Mouse (Mus musculus): Measurements from ENCODE around the gene Galnt2. TPM values are rescaled to one million over a fixed set of nuclear protein-coding genes. Genes with fewer than 3 reads are reported as not detected.

Galnt2 gene
- 26.9 and 42.6 TPM in 2 replicates for total RNA-seq (2017)

DNA sequence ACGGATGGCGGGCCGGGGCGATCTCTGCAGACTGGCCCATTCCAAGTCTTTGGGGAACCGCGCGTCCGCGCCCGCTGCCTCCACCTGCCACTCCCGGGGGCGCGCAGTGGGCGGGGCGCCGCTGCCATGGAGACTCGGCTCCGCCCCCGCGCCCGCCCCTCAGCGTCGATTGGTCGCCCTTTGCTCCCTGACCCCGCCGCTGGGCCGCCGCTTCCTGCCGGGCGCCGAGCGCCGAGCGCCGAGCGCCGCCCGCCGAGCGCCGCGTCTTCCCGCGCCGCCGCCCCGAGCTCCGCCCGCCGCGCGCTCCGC is at the start of gene Galnt2:
TSS of gene Galnt2 (plus strand) at position 216 of the 309 bp plus-strand sequence.
- peak; percentile 48 to 52; a peak in 3 of 4 replicates for ATAC-seq (replicated peaks in 1 of 2; ENCODE audit: insufficient read depth in 1 of 2, low FRiP score in 2 of 2, low TSS enrichment in 1 of 2, low read depth in 1 of 2, poor library complexity in 2 of 2, severe bottlenecking in 2 of 2)

DNA sequence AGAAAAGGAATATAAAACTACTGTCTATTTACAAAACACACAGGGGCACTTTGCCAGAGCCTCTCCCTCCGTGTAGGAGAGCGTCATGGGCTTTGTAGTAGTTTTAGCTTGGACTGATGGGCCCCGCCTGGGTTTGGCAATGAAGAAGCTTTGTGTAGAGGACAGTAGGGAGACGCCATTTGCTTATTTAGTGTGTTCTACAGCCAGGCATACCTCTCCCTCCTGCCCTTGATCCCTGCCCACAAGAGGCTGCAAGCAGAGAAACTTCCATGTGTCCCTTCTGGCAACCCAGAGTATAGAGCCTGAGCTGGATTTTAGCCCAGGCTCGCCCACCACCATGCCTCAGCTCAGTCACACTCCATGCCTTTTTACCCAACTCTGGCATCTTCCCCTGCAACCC is 49.4 kb upstream of the Galnt2 start:
- no peak for ATAC-seq (replicated peaks in 1 of 2; ENCODE audit: insufficient read depth in 1 of 2, low FRiP score in 2 of 2, low TSS enrichment in 1 of 2, low read depth in 1 of 2, poor library complexity in 2 of 2, severe bottlenecking in 2 of 2)

DNA sequence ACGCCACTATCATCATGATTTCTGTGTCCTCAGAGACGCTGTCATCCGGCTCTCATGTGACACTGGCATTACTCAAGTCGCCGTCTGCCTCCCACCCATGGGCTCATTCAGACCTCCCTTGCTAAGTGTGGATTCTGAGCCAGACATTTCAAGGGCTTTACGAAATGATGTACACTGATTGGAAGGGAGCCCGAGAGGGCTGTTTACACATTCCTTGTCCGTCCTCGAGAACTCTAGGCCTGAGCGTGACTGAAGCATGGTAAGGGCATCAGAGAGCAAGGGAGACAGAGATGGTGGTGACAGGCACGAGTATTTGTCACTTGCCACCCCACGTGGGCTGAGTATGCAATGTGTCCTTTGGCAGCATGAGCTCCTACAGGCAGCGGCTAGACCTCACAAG is 49.0 kb upstream of the Galnt2 start:
- ATAC-seq (replicated peaks in 1 of 2; ENCODE audit: insufficient read depth in 1 of 2, low FRiP score in 2 of 2, low TSS enrichment in 1 of 2, low read depth in 1 of 2, poor library complexity in 2 of 2, severe bottlenecking in 2 of 2), result no peak

DNA sequence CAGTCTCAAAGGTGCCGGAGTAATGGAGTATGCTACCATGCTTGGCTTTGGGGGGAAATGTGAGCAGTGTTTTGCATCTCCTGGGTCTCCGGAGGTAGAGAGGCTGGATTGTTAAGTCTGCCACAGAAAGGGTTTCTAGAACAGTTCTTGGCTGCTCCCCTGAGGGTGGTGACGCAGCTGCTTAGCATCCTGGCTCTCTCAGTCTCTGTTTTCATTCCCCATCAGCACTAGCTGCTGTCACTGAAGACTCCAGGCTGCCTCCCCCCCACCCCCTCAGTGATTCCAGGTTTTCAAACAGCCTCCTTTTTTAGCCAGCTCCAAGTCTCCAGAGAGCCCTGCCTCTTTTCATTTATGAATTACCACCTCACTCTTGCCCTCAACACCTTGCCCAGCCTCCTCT is 47.1 kb upstream of the Galnt2 start:
- ATAC-seq (replicated peaks in 1 of 2; ENCODE audit: insufficient read depth in 1 of 2, low FRiP score in 2 of 2, low TSS enrichment in 1 of 2, low read depth in 1 of 2, poor library complexity in 2 of 2, severe bottlenecking in 2 of 2), result no peak

DNA sequence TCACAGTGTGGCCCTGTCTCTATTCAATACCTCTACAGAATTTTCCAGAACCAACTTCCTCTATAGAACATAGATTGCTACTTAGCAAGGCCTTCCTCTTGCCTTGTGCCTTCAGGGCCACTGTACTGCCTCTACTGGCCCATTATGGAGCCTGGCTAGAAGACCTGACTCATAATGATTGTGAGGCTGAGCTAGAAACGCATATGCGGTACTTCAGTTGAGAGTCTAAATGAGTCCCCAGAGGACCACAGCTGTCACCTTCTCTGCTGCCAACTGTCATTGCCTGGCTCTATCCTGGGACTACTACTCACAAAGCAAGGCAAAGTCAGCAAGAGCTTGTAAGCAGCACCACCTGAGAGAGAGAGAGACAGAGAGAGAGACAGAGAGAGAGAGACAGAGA is 46.7 kb upstream of the Galnt2 start:
- ATAC-seq (replicated peaks in 1 of 2; ENCODE audit: insufficient read depth in 1 of 2, low FRiP score in 2 of 2, low TSS enrichment in 1 of 2, low read depth in 1 of 2, poor library complexity in 2 of 2, severe bottlenecking in 2 of 2), result no peak

DNA sequence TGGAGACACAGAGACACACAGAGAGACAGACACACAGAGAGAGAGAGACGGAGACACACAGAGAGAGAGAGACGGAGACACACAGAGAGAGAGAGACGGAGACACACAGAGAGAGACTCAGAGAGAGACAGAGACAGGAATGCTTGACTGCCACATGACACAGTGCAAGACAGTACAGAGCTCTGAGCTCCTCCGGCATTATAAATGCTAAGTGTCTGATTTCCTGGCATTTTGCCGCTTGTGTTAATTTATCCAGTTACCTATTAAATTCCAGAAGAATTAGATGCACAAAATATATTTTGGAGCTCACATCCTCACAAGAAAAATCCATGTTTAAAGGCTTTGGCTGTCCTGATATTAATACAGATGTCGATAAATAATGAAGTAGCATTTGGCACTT is 46.1 kb upstream of the Galnt2 start:
- no peak for ATAC-seq (replicated peaks in 1 of 2; ENCODE audit: insufficient read depth in 1 of 2, low FRiP score in 2 of 2, low TSS enrichment in 1 of 2, low read depth in 1 of 2, poor library complexity in 2 of 2, severe bottlenecking in 2 of 2)

DNA sequence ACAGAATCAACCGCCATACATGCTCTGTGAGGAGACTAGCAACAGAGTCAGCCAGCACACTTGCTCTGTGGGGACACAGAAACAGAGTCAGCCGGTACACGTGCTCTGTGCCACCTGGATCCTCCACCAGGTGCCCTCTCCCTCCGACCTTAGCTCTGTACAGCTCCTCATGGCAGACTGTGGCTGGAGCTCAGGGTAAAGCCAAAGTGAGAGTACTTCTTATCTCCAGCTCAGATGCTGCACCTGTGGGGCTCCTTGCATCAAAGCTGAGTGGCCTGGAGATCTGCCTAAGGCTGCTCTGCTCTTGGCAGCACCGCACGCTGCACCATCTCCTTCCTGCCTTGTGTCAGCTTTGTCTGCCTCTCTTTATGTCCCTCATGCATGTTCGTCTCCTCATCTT is 40.8 kb upstream of the Galnt2 start:
- no peak for ATAC-seq (replicated peaks in 1 of 2; ENCODE audit: insufficient read depth in 1 of 2, low FRiP score in 2 of 2, low TSS enrichment in 1 of 2, low read depth in 1 of 2, poor library complexity in 2 of 2, severe bottlenecking in 2 of 2)

DNA sequence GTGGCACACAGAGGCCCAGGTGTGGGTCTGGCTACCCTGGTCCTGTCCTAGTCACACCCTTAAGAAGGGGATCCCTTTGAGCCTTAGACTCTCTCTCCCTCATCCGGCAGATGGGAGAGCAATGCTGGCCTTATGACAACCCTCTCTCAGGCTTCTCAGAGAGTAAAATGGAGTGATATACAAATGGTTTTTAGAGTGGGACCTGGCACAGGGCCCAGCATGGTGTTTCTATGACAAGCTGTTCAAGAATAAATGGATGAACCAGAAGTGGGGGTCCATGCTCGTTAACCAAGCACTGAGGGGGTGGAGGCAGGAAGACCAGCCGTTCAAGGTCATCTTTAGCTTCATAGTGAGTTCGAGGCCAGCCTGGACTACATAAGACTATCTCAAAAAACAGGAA is 38.9 kb upstream of the Galnt2 start:
- ATAC-seq (replicated peaks in 1 of 2; ENCODE audit: insufficient read depth in 1 of 2, low FRiP score in 2 of 2, low TSS enrichment in 1 of 2, low read depth in 1 of 2, poor library complexity in 2 of 2, severe bottlenecking in 2 of 2), result no peak

DNA sequence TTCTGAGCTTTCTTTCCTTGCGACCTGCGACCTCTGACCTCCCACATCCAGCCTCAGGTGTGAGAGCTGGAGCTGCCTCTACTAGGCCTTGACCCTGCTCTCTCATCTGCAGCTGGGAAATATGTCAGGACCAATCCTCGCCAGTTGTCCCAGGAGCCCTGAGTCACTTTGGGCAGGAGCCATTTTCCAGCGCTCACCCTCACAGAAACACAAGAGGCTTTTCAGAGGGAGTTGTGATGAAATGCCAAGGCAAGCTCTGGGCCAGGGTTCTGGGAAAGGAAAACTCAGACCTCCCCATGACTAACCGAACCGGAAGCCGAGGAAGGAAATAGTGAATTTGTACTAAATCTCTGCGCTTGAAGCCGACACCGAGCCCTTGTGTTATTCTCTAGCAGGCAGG is 38.2 kb upstream of the Galnt2 start:
- no peak for ATAC-seq (replicated peaks in 1 of 2; ENCODE audit: insufficient read depth in 1 of 2, low FRiP score in 2 of 2, low TSS enrichment in 1 of 2, low read depth in 1 of 2, poor library complexity in 2 of 2, severe bottlenecking in 2 of 2)

DNA sequence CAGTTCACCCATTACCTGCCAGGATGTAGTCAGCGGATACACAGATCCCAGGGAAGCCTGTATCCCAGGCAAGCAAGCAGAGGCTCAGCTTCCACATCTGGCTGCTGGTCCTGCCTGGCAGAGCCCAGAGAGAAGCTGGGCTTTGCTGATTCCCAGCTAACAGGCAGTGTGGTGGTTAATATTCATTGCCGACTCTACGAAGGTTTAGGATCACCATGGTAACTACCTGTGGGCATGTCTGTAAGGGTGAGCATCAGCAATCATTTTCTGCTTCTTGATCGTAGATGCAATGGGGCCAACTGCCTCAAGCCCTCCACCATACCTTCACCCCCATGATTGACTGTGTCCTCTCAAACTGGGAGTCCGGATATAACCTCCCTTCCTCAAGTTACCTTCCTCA is 37.2 kb upstream of the Galnt2 start:
- no peak for ATAC-seq (replicated peaks in 1 of 2; ENCODE audit: insufficient read depth in 1 of 2, low FRiP score in 2 of 2, low TSS enrichment in 1 of 2, low read depth in 1 of 2, poor library complexity in 2 of 2, severe bottlenecking in 2 of 2)

DNA sequence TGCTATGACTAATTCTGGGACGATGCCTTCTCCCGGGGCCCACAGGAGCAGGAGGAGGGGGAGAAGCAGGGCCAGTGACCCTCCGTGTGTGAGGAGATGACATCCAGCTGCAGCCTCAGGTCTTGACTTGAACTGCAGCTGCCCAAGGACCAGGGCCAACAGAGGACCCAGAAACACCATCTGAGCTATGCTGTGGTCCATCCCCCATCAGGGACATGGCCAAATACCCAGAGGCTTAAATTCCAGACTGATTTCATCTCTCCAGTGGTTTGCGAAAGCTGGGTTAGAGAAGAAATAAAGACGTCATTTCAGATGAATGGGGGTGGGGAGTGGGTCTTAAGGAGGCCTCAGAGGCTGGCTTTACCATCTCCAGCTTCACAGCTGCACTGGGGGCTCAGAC is 35.0 kb upstream of the Galnt2 start:
- no peak for ATAC-seq (replicated peaks in 1 of 2; ENCODE audit: insufficient read depth in 1 of 2, low FRiP score in 2 of 2, low TSS enrichment in 1 of 2, low read depth in 1 of 2, poor library complexity in 2 of 2, severe bottlenecking in 2 of 2)

DNA sequence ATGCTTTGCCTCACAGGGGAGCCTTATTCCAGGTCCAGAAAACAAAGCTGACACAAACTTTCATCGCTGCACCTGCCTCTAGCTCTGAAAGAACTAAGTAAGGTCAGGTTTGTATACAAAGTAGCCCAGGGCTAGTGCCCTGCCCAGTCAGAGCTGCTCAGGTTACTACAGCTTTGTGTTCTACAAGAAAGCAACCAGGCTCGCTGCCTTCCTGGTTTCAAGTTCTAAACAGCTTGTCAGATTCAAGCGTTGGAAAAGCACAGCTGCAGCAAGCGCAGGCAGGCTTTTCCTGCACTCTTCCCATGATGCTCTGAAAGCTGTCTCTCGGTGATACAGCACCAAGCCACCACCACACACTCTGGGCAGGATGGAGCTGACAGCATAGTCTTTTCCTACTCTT is 34.4 kb upstream of the Galnt2 start:
- no peak for ATAC-seq (replicated peaks in 1 of 2; ENCODE audit: insufficient read depth in 1 of 2, low FRiP score in 2 of 2, low TSS enrichment in 1 of 2, low read depth in 1 of 2, poor library complexity in 2 of 2, severe bottlenecking in 2 of 2)

DNA sequence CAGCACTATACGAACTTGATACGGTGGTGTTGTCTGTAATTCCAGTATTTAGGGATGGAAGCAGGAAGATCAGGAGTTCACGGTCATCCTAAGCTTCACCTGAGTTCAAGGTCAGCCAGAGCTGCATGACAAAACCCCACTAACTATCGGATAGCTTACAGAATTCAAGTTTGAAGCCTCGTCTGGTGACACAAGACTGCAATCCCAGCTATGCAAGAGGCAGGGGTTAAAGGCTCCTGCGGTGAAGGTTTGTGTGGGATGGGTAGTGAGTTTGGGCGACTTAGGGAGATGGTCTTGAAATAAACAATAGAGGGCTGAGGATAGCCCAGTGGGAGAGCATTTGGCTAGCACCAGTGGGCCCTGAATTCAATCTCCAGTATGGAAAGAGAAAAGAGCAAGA is 33.0 kb upstream of the Galnt2 start:
- ATAC-seq (replicated peaks in 1 of 2; ENCODE audit: insufficient read depth in 1 of 2, low FRiP score in 2 of 2, low TSS enrichment in 1 of 2, low read depth in 1 of 2, poor library complexity in 2 of 2, severe bottlenecking in 2 of 2), result no peak

DNA sequence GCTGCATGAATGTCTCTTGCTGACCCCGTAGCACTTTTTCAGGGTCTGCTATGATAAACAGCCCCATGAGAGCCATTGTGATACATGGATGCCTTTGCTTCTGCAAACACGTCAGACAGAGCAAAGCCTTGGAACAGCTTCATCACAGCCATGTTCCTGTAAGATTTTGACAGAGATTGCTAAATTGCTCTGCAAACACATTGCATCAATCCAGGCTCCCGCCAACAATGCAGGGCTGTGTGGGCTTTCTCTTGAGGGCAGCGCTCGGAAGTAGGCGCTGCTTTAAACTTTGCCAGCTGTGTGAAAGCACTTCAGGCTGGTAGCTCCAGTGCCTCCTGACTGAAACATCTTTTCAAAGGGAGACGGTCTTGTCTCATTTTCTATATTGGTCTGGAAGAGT is 30.8 kb upstream of the Galnt2 start:
- peak in 1 of 2 experiments; percentile 21; a peak in 1 of 4 replicates for ATAC-seq (replicated peaks in 1 of 2; ENCODE audit: insufficient read depth in 1 of 2, low FRiP score in 2 of 2, low TSS enrichment in 1 of 2, low read depth in 1 of 2, poor library complexity in 2 of 2, severe bottlenecking in 2 of 2)

DNA sequence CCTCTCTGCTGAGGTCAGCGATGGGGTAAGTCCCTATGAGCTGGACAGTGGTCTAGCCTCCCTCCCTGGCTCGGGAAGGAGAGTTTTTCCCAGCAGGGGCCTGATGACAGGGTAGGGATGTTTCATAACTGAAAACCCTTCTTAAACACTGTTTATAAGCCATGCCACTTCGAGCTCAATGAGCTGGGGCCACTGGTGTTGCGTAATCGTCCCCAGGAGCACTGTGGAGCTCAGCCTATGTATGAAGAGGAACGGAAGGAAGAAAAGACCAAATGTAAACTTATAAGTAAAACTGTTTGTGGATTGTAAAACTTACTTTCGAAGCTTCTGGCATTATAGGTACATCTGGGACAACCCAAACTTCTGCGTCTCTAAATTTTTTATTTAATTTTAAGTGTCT is 29.5 kb upstream of the Galnt2 start:
- no peak for ATAC-seq (replicated peaks in 1 of 2; ENCODE audit: insufficient read depth in 1 of 2, low FRiP score in 2 of 2, low TSS enrichment in 1 of 2, low read depth in 1 of 2, poor library complexity in 2 of 2, severe bottlenecking in 2 of 2)

DNA sequence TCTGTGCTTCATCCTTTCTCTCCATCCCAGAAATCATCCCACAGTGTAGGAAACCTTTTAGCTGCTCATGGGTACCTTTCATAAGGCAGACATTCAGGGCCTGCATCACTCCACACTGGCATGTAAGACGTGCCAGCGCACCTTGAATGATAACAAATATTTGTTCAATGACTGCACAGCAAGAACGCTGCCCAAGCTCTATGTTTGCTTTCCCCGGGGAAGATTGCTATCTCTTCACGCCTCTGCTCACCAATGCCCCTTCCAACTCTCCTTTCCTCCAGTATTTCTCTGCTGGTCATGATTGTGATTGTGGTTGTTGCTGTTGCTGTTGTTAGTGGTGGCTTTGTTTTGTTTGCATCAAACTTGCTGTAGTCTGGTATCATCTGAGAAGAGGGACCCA is 28.3 kb upstream of the Galnt2 start:
- ATAC-seq (replicated peaks in 1 of 2; ENCODE audit: insufficient read depth in 1 of 2, low FRiP score in 2 of 2, low TSS enrichment in 1 of 2, low read depth in 1 of 2, poor library complexity in 2 of 2, severe bottlenecking in 2 of 2), result no peak

DNA sequence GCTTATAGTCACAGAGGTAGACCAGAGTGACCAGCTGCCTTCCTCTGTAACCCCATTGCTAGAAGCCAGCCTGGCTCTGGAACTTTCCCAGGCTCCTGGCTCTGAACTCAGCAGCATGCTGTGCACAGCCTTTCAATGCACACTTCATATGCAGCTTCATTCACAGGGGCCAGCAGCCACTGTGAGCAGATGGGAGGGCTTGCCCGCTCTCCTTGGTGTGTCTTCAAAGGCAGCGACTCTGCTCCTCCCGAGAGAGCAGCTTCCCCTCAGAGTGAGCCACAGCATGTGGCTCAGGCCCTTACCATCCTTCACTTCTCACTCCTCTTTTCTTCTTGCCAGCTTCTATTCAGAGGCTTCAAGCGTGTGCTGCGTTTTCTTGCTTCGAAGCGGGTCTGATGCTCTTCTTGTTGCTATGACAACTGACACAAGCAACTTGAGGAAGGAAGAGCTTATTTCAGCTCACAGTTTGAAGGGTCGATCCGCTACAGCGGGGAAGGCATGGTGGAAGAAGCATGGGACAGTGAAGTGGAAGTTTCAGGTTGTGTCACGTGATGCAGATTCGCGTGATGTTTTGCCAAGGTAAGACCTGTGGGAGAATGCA is 27.1 kb upstream of the Galnt2 start:
- no peak for ATAC-seq (replicated peaks in 1 of 2; ENCODE audit: insufficient read depth in 1 of 2, low FRiP score in 2 of 2, low TSS enrichment in 1 of 2, low read depth in 1 of 2, poor library complexity in 2 of 2, severe bottlenecking in 2 of 2)

DNA sequence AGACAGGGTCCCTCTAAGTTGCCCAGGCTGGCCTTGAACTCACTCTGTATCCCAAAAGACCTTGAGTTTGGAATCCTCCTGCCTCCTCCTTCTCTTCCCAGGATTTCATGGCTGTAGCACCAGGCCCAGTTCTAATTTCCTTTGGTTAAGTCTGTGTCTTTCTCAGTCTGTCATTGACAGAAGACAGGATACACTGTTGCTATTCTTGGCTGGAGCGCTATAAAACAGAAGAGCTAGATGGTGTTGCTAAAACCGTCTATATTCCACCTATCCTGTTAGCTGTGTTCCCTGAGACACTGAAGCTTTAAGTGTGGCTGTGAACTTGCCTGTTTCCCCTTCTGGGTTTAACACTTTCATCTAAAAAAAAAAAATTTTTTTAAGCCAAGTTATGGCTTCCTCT is 19.0 kb upstream of the Galnt2 start:
- ATAC-seq (replicated peaks in 1 of 2; ENCODE audit: insufficient read depth in 1 of 2, low FRiP score in 2 of 2, low TSS enrichment in 1 of 2, low read depth in 1 of 2, poor library complexity in 2 of 2, severe bottlenecking in 2 of 2), result no peak

DNA sequence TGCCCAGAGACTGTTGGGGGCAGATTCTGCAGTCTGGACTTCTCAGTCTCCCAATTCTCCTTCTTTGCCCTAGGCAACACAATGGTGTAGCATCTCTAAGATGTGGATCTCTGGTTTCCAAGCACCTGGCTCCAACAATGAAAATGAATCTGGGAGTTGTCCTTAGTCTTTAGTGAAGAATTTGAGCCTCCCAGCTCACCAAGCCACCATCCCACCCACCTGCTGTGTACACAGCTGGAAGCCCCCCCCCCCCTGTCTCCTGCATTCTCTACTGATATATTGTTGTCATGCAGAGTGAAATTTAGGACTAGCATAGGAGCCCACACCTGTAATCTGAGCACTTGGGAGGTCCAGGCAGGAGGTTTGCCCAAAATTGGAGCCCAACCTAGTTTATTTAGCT is 14.2 kb upstream of the Galnt2 start:
- no peak for ATAC-seq (replicated peaks in 1 of 2; ENCODE audit: insufficient read depth in 1 of 2, low FRiP score in 2 of 2, low TSS enrichment in 1 of 2, low read depth in 1 of 2, poor library complexity in 2 of 2, severe bottlenecking in 2 of 2)

DNA sequence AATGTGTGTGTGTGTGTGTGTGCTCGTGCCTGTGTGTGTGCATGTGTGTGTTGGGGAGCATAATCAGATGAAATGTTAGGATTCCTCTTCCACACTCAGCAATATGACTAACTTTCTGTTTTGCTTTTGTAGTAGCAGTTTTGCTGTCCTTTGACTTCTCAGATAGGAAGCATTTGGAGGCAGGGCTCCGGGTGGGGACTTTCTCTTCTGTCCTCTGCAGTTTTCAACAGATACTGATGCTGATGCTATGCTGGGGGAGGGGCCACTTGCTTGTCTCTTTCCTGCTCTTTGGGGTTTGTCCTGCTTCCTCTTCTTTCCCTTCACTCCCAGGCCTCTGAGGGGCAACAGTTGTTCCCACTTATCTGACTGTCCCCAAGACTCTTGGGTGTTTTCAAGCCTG is 1.3 kb upstream of the Galnt2 start:
- ATAC-seq (replicated peaks in 1 of 2; ENCODE audit: insufficient read depth in 1 of 2, low FRiP score in 2 of 2, low TSS enrichment in 1 of 2, low read depth in 1 of 2, poor library complexity in 2 of 2, severe bottlenecking in 2 of 2), result no peak

Data from hematopoietic stem cell, adult 5-6 weeks (primary cell).